Mouse (Mus musculus): ENCODE results near the gene Spire2. TPM values are rescaled to one million over a fixed set of nuclear protein-coding genes. Genes with fewer than 3 reads are reported as not detected.

The Spire2 gene
- total RNA-seq, 2 experiments from 2014 or later: 3.6 to 4.0 TPM

DNA sequence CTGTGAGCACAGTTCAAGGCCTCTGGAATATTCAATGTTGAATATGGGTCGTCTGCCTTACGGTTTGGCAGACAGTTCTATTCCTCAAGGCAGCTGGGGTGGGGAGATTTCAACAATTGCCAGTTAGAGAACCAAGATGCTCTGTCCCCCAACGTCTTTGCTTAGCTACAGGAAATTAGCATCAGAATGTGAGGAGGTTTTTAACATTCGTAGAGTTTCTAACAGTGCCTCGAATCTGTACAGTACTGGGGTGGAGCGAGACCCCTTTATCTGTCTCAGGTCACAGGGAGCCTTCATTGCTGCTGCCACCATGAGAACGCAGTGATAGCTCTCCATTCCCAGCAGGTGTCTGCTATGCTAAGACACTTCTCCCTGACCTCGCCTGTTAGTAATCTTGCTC, 43.6 kb downstream of the Spire2 start:
- DNase-seq (ENCODE audit: low spot score in 2 of 2): no peak

DNA sequence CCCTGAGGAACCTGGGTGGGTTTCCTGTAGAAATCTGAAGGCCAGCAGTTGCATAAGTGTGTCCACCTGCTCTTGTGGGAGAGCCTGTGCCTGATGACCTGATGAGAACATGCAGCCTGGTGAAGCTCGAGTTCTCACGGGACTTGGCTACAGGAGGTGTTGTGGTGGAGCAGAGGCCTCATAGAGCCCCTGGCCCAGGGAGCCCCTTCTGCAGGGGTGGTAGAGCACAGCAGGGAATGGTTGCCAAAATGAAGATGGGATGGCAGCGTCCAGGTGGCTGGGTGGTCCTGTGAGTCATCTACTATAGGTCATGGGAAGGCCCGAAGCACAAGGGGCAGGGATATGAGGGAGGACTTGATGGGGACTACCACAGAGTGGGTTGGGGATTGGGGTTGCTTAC, 49.2 kb downstream of the Spire2 start:
- no peak for DNase-seq (ENCODE audit: low spot score in 2 of 2)

DNA sequence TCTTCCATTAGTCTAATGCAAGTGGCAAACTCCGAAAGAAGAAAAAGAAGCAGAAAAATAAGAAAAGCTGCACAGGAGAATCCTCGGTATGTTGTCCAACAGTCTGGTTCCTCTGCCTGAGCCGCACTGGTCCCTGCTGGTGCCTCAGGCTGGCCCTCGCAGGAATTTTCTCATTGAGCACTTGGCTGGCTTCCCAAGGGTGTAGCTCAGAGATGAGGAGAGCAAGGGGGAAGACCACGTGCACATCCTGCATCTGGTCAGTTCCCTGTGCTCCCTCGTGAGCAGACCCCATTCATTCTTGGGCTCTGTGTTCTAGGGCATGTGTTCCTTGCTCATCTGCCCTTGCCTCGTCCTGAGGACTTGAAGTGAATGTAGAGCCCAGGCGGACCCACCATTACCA, 50.0 kb downstream of the Spire2 start:
- no peak for DNase-seq (ENCODE audit: low spot score in 2 of 2)

DNA sequence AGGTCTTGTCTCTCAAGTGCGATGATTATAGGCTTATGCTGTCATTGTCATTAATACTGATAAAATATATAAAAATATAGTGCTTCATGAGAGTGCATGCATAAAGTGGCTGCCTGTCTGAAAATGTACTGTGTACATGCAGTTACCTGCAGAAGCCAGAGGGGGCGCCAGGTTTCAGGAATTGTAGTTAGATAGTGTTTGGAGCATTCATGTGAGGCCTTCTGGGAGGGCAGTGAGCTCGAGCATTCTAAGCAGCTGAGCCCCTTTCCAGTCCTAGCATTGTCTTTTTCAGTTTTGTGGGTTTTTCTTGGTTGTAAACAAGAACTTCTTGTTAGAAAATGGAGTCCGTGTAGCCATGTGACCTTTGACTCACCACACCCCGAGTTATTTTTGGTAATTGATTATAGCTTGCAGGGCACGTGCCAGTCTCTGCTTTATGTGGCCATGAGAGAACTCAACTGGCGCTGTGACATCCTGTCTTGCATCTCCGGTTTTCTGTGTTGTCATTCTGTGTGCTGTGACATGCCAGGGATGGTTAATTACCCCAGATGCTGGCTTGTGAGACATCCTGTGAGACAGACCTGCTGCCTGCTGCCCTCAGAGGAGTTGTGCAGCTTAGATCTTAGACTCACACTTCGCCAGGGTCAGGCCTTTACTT, 52.5 kb downstream of the Spire2 start:
- DNase-seq (ENCODE audit: low spot score in 2 of 2): no peak

DNA sequence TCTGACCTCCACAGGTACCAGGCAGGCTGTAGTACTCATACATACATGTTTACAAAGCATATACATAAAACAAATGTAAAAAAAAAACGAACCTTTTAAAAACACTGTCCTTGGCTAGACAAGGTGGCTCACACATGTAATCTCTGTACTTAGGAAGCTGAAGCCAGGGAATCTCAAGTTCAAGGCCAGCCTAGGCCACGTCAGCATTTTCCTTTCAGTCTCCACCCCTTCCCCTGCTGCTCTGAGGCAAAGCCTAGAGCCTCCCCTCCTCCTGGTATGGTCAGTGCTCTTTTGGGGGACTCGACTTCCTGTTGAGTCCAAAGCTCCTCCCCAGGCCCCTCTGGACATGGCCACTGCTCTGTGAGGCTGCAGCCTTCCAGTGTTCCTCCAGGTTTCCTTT, 54.5 kb downstream of the Spire2 start:
- no peak for DNase-seq (ENCODE audit: low spot score in 2 of 2)

DNA sequence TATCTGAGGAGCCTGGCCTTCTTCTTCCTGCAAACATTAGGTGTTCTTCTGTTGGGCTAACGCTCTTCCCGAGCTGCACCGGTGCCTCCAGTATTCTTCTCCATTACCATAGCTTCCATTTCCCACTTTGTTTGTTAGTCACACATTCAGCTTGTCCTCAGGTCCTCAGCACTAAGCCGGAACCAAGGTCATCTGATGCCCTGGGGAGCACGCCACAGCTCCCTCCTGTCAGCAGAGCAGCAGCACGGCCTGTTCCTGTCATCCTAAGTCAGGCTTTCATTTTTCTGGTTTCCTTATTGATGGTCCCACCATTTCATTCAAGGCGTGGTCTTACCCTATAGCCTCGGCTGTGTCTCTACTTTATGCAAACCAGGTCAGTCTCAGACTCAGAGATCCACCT, 55.3 kb downstream of the Spire2 start:
- no peak for DNase-seq (ENCODE audit: low spot score in 2 of 2)

DNA sequence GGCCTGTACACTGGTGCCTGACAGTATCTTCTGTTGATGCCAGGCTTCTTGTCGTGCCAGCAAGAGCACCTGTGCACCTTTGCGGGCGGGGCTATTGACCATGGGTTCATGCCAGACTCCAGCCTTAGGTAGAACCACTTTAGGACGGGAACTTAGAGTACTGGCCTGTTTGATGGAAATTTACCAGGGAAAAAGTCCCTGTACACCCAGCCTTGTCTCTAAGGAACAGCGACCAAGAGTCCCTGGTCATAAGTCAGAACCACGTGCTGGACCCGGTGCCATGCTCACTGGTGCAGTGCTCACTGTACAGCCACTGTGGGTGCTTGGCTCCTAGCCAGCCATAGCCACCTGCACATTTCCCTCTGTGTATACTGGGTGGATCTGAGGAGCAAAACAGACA, 56.5 kb downstream of the Spire2 start:
- no peak for DNase-seq (ENCODE audit: low spot score in 2 of 2)

DNA sequence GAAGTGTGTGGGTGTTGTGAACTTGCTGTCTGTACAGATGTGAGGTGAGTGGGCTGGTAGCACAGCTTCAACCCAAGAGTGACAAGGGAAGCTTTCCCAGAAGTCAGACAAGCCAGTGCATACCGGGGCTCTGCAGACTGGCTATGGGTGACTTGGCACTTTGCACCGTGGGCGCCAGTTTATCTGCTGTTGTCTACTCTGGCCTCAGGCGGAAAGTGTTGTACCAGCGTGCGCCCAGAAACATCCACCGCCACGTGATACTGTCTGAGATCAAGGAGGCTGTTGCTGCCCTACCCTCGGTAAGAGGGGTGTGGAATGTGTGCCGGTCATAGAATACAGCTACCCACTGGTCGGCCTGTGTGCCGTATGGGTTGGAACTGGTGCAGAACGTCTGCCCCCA, 65.8 kb downstream of the Spire2 start:
- no peak for DNase-seq (ENCODE audit: low spot score in 2 of 2)

DNA sequence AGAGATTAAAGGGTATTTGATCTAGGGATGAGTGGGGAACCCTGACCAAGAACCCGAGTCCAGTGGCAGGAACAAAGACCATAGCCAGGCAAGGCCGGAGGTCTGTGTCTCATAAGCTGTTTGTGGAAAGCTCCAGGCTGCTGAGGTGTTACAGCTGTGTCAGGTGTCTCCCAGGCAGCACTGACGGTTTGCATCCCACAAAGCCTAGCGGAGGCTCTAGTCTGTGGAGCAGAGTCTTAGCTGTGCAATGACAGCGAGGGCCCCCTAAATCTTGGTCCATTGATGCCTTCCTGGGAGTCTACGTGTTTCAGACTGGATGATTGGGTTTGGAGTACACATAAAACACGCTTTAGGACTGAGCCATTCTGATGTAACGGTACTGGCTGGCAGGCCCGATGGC, 69.4 kb downstream of the Spire2 start:
- DNase-seq (ENCODE audit: low spot score in 2 of 2): no peak

DNA sequence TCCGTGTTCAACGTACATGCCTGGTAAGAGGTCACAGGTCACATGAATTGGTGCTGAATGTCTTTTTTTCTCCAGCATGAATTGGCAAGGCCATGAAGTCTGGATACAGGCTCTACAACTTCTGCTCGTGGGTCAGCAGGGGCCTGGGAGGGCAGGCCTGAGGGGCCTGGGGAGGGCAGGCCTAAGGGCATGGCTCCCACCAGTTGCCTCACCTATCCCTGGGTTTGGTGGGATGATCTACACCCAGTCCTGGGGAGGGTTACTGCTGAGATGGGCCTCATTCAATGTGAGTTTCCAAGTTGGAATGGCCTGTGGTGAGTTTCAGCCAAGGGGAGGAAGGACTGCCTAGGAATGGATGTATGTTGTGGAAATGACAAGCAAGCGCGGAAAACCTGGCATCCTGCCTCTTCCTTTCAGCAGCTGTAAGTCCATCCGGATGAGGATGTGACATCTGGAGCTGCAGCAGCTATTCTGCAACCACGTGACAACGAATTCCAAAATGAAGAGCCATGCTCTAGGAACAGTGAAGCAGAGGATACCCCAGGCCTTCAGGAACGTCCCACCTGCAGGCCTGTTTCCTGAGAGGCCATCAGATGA, 70.3 kb downstream of the Spire2 start:
- no peak for DNase-seq (ENCODE audit: low spot score in 2 of 2)

DNA sequence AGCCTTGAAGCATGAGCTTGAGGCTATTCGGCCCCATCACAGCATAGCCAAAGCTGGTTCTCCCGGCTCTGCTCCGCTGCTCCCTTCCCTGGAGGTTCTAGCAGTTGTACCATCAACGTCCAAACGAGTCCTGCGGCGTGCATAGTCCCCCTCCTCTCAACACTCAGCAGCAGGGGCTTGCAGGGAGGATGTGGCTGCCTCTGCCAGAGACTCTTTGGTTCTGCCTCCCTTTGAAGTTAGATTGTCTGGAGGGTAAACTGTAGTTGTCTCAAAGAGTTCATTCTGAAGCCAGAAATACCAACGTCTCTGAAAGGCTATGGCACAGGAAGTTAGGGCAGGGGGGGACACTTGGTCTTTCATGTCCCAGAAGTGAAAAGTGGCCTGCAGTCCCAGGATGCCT, 72.0 kb downstream of the Spire2 start:
- no peak for DNase-seq (ENCODE audit: low spot score in 2 of 2)

DNA sequence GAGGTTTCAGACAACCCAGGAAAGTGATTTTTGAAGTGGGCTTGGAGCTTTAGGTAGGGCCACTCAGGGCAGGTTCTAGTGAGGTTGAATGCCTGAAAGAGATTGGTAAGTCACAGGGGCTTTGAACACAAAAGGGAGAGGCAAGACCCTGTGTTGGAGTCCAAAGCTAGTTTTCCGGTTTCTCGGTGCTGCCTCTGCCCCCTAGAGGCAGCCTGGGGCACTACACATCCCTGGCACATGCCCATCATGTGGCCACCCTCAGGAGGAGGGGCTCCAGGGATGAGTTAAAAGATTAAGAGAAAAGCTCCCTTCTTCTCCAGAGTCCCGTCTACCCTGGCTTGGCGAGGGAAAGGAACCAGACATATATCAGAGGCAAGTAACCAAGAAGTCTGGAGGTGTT, 74.3 kb downstream of the Spire2 start, which contains the start of gene Mc1r:
TSS of gene Mc1r (plus strand) at position 322 of the 400 bp plus-strand sequence.
- DNase-seq (ENCODE audit: low spot score in 2 of 2): peak; percentile 42 to 44

DNA sequence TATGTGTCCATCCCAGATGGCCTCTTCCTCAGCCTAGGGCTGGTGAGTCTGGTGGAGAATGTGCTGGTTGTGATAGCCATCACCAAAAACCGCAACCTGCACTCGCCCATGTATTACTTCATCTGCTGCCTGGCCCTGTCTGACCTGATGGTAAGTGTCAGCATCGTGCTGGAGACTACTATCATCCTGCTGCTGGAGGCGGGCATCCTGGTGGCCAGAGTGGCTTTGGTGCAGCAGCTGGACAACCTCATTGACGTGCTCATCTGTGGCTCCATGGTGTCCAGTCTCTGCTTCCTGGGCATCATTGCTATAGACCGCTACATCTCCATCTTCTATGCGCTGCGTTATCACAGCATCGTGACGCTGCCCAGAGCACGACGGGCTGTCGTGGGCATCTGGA, 75.1 kb downstream of the Spire2 start:
- DNase-seq (ENCODE audit: low spot score in 2 of 2): no peak

DNA sequence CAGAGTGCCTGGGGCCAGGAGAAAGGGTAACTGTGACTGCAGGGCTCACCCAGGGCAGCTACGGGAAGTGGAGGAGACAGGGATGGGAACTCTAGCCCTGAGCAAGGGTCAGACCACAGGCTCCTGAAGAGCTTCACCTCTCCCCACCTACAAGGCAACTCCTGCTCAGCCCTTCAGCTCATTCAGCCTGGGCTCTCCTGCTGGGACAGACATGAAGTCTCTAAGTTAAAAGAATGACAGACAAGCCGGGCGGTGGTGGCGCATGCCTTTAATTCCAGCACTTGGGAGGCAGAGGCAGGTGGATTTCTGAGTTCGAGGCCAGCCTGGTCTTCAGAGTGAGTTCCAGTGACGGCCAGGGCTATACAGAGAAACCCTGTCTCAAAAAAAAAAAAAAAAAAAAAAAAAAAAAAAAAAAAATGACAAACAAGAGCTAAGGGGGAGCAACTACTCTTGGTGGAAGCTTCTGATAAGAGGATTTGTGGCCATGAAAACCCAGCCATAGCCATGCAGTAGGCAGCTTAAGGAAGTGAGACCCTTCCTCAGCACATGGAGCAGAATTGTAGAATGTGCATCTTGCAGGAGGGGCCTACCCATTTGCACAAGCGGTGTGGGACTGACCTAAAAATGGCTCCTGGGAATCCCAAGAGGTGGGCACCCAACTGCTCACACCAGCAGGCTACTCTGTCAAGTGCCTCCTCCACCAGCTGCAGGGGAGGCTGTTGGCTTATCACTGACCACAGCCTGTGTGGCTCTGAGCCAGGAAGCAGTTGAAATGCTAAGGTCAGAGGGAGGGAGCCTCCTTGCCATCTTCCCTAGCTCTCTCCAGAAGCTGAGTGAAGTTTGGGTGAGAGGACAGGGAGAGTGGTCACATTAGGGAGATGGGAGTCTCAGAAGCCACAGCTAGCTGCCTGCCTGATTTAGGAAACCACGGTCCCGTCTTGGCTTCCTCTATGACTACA, 76.4 kb downstream of the Spire2 start:
- peak in 1 of 2 experiments; percentile 43 for DNase-seq (ENCODE audit: low spot score in 2 of 2)

DNA sequence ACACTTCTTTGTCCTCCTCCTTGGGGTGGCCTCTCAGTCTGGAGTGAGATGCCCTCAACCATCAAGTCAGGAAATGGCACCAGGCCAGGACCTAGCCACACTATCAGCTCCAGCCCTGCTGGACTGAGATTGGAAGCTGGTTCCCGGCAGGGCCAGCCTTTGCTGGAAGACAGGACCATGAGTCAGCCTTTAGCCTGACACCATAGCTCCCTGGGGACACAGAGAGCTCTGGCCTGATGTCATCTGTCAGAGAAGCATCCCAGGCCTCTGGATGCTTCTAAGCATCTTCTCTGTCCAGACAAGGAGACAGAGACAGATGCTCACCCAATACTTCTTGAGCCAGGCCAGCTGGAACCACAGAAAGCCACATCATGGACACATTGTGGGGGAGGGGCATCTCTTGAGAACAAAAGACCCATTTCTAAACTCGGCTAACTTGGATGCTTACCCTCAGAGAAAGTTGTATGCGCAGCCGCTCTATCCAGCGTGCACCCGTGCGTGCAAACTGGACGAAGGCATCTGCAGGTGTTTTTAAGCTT, 77.6 kb downstream of the Spire2 start:
- DNase-seq (ENCODE audit: low spot score in 2 of 2): no peak

DNA sequence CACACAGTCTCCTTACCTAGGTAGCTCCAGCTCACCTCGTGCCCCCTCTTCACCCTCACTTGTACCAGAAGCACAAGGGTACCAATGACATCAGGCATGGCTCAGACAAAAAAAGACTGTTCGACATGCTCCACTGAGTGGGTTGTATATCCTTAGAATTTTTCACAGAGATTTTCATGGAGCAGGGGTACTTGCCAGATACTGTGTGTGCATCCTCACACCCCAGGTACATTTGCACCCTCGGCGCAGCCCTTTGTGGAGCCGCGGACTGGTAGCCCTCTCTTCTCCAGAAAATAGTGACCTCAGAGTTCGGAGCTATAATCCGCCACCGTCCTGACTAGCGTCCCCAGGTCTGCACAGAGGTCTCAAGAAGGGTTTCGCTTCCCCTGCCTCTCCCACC, 78.3 kb downstream of the Spire2 start:
- no peak for DNase-seq (ENCODE audit: low spot score in 2 of 2)

DNA sequence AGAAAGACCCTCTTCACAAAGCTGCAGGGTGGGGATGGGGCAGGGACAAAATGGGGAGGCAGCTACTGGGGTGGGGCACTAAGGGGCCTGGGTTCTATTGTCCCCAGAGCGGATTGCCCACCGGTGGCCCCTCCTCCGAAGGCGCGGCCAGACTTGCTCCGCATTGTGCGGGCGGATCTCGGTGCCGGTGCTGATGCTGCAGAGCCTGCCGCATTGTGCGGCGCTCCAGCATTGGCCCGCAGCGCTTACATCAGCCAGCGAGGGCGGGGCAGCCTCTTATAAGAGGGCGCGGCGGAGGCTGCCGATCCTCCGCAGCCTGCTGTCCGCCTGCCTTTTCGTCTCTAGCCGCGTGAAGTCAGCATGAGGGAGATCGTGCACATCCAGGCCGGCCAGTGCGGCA, 78.7 kb downstream of the Spire2 start, which contains the start of gene Tubb3:
TSS of gene Tubb3 (plus strand) at position 179 of the 400 bp plus-strand sequence.
- no peak for DNase-seq (ENCODE audit: low spot score in 2 of 2)

DNA sequence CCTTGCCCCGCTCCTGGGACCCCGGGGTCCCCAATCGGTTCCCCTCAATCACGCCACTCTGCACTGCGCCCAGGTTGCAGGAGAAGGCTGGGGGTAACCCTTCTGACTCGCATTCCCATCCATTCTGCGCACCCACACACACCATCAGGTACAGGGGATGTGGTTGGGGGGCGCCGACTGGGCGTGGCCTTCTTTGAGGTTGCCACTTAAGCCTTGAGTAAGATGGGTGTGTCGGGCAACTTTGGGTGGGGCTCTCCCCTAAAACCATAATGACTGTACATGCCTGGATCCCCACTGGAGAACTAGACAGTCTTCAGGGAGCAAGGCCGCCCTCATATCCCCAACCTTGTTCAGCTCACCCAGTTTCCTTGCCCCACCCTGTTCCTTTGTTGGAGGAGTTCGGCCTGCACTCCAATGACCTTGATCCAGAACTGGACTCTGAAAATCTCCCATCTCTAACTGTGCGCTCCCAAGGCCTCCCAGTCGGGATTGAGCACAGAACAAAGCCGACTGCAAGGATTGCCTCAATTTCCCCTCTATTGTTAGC, 79.3 kb downstream of the Spire2 start:
- no peak for DNase-seq (ENCODE audit: low spot score in 2 of 2)

DNA sequence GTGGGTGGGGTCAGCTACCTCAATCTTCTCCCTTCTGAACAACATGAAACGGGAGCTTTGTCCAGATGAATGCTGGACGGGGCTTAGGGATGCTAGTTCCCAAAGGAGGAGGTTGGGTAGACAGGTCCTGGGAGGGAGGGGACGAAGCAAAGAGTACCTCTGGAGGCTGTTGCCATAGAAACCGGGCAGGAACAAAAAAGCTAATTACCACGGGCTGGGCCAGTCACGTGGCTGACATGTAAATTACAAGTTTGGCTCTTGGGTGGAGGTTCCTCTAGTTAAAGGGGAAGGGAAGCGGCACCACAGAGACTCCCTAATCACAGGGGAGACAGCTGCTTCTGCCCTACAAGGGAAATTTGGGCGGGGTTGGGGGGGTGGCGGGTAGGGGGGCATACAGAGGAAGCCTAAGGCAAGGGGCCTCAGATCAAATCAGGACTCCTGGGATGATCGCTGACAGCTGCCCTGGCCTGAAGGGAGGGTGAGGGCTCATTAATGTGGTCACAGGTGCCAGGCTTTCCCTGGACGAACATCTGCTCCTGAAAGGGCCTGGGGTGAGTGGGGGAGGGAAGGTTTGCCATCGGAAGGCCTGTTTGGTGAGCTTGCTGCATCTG, 80.2 kb downstream of the Spire2 start:
- no peak for DNase-seq (ENCODE audit: low spot score in 2 of 2)

DNA sequence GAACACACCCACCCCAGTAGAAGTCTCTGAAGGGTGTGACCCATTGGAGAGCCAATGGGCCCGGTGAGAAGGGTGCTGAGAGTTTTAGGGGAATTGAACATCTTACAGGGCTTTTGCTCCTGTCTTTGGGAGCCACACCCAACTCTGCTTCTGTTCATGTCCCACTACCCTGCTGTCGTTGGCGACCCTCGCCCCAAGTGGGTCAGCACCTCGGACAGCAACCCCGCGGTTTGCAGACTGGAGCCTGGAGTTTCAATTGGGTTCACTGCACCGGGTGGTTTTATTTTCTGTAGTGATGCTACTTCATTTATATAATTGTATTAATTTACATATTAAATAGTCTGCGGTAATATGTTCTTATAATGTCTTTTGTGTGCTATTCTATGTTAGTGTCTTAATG, 81.7 kb downstream of the Spire2 start:
- no peak for DNase-seq (ENCODE audit: low spot score in 2 of 2)
